Mouse (Mus musculus) lung, adult 2 months (tissue): Measurements from ENCODE around the gene Zfp326. TPM values are rescaled to one million over a fixed set of nuclear protein-coding genes. Genes with fewer than 3 reads are reported as not detected.

Experiments used
- DNase-seq: peaks from one replicate; pipeline ENCODE4 v3.0.0; 2022
- H3K4me1 ChIP-seq: fragments of 200-500 bp; 2 replicates; pipeline ENCODE4 v1.6.1; 2011; ENCODE audit warnings: low read length; ENCODE audit not compliant: control insufficient read depth, insufficient read depth
- H3K4me3 ChIP-seq: fragments of 200-500 bp; replicated peaks from 2 replicates; pipeline ENCODE3; 2011; ENCODE audit warnings: low read depth, mild to moderate bottlenecking, control low read depth, low read length; ENCODE audit errors: extremely low read depth
- CTCF ChIP-seq: fragments of 200-500 bp; IDR thresholded peaks from 2 replicates; pipeline ENCODE4 v1.5.1; 2011; ENCODE audit warnings: mild to moderate bottlenecking, low read length, control low read depth; ENCODE audit not compliant: insufficient read depth
- POLR2A ChIP-seq: fragments of 200-500 bp; IDR thresholded peaks from 2 replicates; pipeline ENCODE4 v1.6.1; 2011; ENCODE audit warnings: low read depth, mild to moderate bottlenecking, control low read depth, low read length, borderline replicate concordance; ENCODE audit errors: extremely low read depth
- WGBS: fragments of 180-500 bp; shearing (Covaris S2); methylation state at CpG from one replicate; pipeline ENCODE4 v1.1.7; 2018; 5-methylcytosine and 5-hydroxymethylcytosine counted together
- polyA plus RNA-seq: library from polyadenylated mRNA; depleted of rRNA; stranded (reverse); fragments of >200 nt; gene quantifications from 2 replicates; pipeline ENCODE4 v1.2.3, GENCODE M21; 2012; rRNA removed

Gene Zfp326
- 11.7 and 14.6 TPM in 2 replicates for polyA plus RNA-seq

DNA sequence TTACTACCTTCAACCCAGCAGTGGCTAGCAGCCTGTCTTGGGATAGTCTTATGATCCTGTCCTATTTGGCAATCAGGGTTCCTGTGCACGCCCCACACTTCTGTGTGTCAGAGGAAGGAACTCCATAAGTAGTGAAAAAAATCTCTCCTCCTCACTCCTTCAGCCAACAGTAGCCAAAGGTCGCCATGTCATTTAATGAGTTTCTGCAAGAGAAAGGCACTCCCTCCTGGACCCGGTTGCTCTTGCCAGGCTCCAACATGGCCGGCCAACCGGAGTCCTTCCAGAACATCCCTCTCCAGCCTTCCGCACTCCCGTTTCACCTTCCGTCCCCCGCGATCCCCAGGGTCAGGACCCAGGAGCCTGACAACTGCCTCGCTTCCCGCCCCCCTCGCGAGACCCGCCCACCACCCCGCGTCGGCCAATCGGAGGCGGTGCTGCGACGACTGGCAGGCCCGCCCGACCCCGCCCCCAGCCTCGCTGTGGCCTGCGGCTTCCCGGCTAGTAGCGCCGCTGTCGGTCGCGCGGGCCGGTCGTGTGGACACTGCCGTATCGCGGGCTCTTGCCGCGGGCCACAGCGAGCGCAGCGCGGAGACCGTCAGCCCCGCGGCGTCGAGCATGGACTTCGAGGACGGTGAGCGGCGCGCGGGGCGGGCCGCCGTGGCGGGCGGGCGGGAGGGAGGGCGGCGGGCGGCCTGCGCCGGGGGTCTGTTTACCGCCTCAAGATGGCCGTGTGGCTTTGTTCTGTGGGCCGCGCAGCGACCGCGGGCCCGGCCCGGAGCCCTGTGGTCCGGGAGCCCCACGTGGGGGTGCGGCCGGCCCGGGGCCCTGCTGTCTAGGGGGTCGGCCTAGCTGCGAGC lies at the start of gene Zfp326:
Zfp326 (plus strand) TSS at position 498 of the 857 bp plus-strand sequence.
- no peak for TF ChIP-seq CTCF
- TF ChIP-seq POLR2A: peak; percentile 72
- peak; percentile 85 for DNase-seq
- peak within 1 kb of the TSS; percentile 97 for H3K4me3 ChIP-seq
- WGBS: under 1% methylated on average over 82 of the region's 83 CpGs
- H3K4me1 ChIP-seq: peaks cover 12% of the 10 kb centered on the region

DNA sequence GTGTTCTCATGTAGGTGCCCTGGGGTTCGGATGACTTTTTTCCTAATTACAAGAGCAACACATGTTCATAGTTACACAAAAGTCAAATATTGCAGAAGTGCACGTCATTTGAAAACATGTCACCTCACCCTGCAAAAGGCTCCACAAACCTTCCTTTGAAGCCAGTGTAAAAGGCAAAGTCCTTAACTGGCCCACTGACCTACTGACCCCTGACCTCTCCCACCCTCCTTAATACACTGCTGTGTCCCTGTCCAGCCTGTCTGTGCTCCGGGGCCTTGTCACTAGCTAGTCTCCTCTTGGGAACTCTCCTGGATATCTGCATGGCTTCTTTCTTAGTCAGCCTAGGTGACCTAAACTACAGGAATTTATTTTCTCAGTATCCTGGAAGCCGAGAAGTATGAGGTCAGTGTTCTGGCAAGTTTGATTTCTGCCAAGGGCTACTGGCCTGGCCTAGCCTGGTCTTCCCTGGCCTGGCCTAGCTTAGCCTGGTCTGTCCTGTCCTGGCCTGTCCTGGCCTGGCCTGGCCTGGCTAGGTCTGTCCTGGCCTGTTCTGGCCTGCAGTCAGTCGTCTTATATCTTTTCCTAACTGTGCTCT lies 49.4 kb upstream of the Zfp326 start:
- WGBS: 79% methylated on average over 5 of the region's 5 CpGs
- TF ChIP-seq CTCF: no peak
- TF ChIP-seq POLR2A: no peak
- no peak for DNase-seq
- H3K4me1 ChIP-seq: peaks cover 14% of the 10 kb centered on the region
- no peak overlapping the region for H3K4me3 ChIP-seq

- Histone ChIP-seq H3K4me3 (no peak overlapping the region), H3K4me1 (peaks cover 13% of the 10 kb centered on the region)
- no peak for TF ChIP-seq POLR2A
- TF ChIP-seq CTCF: no peak
- DNase-seq: no peak
- 71% methylated on average over 3 of the region's 3 CpGs for WGBS
Measured at GRCm38 (mm10) chr5:105828050-105828449, 48.3 kb upstream of the Zfp326 start.

DNA sequence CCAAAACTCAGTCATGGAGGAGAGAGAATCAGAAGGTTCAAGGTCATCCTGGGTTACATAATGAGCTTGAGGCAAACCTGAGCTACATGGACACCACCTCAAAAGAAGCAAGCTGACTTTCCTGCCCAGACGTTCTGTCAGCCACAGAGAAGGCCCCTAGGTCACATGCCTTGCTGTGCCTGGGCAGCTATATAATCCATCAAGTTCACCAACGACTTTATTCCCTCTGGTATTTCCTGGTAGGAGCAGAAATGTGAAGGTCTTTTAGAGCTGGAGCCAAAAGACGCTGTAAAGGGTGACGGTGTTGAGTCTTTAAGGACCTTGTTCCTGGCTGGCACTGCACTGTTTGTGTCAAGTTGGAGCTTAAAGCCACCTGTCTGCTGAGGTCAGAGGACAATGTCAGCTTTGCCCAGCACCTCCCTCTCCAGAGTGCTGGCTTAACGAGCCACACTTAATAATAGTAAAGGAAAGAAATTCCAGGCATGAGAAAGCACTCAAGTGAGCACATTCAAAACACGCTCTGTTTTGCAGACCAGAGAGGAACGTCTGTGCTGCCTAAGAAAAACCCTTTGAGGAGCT lies 47.3 kb upstream of the Zfp326 start:
- no peak for DNase-seq
- TF ChIP-seq POLR2A (no peak), CTCF (no peak)
- H3K4me1 ChIP-seq: peaks cover 11% of the 10 kb centered on the region
- no peak overlapping the region for H3K4me3 ChIP-seq
- 26% methylated on average over 7 of the region's 7 CpGs for WGBS

- no peak for TF ChIP-seq CTCF
- no peak for TF ChIP-seq POLR2A
- 72% methylated on average over 7 of the region's 7 CpGs for WGBS
- Histone ChIP-seq H3K4me3 (no peak overlapping the region), H3K4me1 (peaks cover 4% of the 10 kb centered on the region; the same call in 1 of the 2 replicates)
- no peak for DNase-seq
Measured at GRCm38 (mm10) chr5:105832140-105832539, 44.2 kb upstream of the Zfp326 start.

DNA sequence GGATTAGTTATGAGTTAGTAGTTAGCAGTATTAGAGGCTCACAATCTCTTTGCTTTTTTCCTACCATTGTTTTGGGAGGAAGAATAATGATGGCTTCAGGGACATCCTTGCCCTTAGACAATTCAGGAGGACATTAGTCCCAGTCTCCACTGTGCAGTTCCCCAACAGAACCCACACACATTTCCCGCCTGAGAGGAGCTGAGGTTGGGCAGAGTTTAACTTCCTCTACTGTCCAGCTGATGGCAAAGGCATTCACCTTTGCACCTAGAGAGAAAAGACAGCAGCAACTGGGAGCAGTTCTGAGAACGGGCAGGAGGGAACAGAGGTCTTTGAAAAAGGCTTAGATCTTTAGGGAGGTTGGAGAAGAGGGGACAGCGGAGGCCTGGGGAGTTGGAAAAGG lies 42.4 kb upstream of the Zfp326 start:
- DNase-seq: no peak
- TF ChIP-seq CTCF (no peak), POLR2A (no peak)
- peaks cover 4% of the 10 kb centered on the region; the same call in 1 of the 2 replicates for H3K4me1 ChIP-seq
- H3K4me3 ChIP-seq: no peak overlapping the region
- 62% methylated on average over 3 of the region's 3 CpGs for WGBS

GRCm38 (mm10) chr5:105836006-105836405 lies 40.4 kb upstream of the Zfp326 start:
- DNase-seq: no peak
- WGBS: 57% methylated on average over 9 of the region's 9 CpGs
- Histone ChIP-seq H3K4me1 (0 out of 2 replicates have a peak, but pooled peaks cover 2% of the 10 kb centered on the region), H3K4me3 (no peak overlapping the region)
- TF ChIP-seq POLR2A: no peak
- TF ChIP-seq CTCF: no peak

DNA sequence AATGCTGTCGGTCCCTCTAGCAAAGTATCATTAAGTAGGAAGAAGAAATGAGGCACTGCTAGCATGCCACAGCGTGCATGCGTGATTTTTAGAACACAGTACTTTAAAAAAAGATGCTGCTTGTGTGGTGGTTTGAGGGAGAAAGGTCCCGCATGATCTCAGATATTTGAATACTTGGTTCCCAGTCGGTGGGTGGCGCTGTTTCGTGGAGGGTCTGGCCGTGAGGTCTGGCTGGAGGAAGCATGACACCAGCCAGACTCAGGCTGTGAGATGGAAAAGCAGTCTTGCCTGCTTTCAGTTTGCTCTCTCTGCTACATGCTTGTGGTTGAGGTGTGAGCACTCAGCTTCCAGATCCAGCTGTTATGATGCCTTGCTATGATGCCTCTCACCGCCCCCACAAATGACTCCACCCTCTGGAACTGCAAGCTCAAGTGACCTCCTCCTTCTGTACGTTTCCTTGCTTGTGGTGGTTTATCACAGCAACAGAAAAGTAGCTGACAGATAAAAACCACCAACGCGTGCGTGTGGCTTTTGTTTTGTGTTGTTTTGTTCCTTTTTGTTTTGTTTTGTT lies 36.5 kb upstream of the Zfp326 start:
- TF ChIP-seq CTCF: no peak
- Histone ChIP-seq H3K4me3 (no peak overlapping the region), H3K4me1 (peaks cover 7% of the 10 kb centered on the region)
- no peak for DNase-seq
- WGBS: 75% methylated on average over 13 of the region's 13 CpGs

GRCm38 (mm10) chr5:105844044-105844753 lies 32.2 kb upstream of the Zfp326 start:
- no peak overlapping the region for H3K4me3 ChIP-seq
- TF ChIP-seq CTCF: no peak
- TF ChIP-seq POLR2A: no peak
- no peak for DNase-seq
- peaks cover 7% of the 10 kb centered on the region for H3K4me1 ChIP-seq
- 53% methylated on average over 10 of the region's 10 CpGs for WGBS
